Mouse (Mus musculus): Measurements from ENCODE around the gene Vps41.

Gene Vps41

DNA sequence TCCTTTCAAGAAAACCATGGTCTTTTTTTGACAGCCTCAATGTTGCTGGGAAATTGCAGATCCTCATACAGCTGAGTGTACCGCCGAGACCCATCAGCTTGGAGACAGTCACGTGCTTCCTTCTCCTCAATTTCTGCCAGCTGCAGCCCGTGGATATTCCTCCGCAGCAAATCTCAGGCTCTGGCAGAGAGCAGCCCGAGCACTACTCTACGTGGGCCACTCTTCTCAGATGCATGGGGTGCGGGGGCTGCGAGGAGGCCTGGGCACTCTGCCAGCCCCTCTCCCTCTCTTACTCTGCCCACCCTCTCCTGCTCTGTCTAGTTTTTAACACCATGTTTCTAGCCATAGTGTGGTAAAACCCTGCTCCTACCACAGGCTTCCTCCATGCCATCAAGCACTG, 175.8 kb downstream of the Vps41 start:
- DNase-seq = no peak

DNA sequence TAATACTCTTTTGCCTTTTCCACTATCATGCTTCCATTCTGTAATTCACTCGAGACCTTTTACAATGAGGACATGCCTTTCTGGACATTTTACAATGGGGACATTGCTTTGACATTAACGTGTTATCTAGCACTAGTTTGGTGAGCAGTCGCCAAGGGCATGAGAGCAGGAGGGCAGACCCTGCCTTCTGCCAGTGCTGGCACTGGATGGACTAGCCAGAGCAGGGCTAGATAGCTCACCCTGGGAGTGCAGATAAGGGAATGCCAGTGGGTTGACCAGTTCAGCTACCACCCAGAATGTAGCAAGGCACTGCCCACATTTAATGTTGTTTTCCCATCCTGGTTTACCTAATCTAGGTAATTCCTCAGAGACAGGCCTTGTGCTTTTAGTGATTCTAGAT, 179.7 kb downstream of the Vps41 start:
- DNase-seq = no peak

GRCm38 (mm10) chr13:18903623-18904022, 186.5 kb downstream of the Vps41 start:
- DNase-seq = no peak

DNA sequence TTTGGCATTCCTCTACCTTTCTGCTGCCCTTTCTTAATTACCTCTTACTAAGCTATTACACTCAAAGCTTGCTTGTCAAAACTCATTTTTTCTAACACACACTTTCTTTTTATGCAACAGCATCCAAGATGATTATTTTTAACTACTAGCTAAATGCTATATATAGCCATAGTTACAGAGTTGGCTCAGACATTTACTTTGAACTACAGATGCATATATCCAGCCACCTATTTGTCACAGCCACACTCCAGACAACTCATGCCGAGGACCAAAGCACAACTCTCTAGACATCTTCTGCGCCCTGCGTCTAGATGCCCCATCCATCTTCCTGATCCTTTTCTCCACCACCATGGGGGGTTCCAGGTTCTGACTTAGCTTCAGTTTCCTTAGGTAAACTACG, 197.7 kb downstream of the Vps41 start:
- no peak for DNase-seq

Measured in lung, postnatal 10 days (tissue).